Mouse (Mus musculus) megakaryocyte, embryonic 14.5 days (primary cell): ENCODE results near the gene Lix1l.

Experiments used
- FLI1 ChIP-seq: IDR thresholded peaks from 2 replicates; pipeline ENCODE4 v1.6.1; 2012; ENCODE audit warnings: low read length, inconsistent platforms, mixed read lengths
- GATA1 ChIP-seq: IDR thresholded peaks from 3 replicates; pipeline ENCODE4 v1.6.1; 2012; ENCODE audit warnings: mixed read lengths, low read length, inconsistent platforms, borderline replicate concordance

GRCm38 (mm10) chr3:96663432-96664239 lies 62.7 kb downstream of the Lix1l start:
- no peak for TF ChIP-seq GATA1
- no peak for TF ChIP-seq FLI1
